Mouse (Mus musculus): ENCODE measurements at regions not wholly inside any gene's neighbourhood (a gene's known extent, or its start where the extent isn't known, plus 50 kb on each side); places are given as distances from the start of the nearest gene placed in this dataset.

- TF ChIP-seq CTCF (IDR thresholded peaks at IDR 0.05; ENCODE audit: low read depth, low read length) (no peak), POLR2A (IDR thresholded peaks at IDR 0.05; ENCODE audit: insufficient read depth, low read length) (no peak), EP300 (IDR thresholded peaks at IDR 0.05; ENCODE audit: insufficient read depth, low read depth, low read length) (no peak)
Measured at GRCm38 (mm10) chr6:116942696-116943095, 225.6 kb upstream of the Cxcl12 start.

All from ES-Bruce4 (cell line).